Mouse (Mus musculus): ENCODE results near the gene Hcrt. TPM values are rescaled to one million over a fixed set of nuclear protein-coding genes. Genes with fewer than 3 reads are reported as not detected.

Hcrt gene
- total and polyA plus RNA-seq, 2 experiments from 2014 or later, result not detected

DNA sequence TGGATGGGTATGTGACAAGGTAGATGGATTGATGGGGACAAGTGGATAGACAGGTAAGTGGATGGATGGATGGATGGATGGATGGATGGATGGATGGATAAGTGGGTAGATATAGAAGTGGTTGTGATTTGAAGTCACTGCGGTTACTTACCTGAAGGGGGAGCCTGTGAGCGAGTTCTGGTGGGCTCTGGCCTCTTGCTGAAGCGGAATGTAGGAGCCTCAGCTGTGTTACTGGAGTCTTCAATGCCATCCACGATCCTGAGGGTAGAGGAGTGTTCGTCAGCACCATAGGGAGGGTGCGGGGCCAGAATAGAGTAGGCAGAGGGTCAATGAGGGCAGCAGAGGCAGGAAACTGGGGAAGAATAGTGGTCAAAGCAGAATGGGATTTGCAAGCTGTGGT is 17.6 kb downstream of the Hcrt start:
- Histone ChIP-seq H3K27ac (ENCODE audit: low read depth) (no peak overlapping the region), H3K36me3 (replicated peaks; ENCODE audit: control insufficient read depth, insufficient read depth, low read length) (no peaks in the 10 kb centered on the region), H3K4me3 (ENCODE audit: low read depth, low read length) (no peak overlapping the region), H3K4me1 (ENCODE audit: control insufficient read depth, insufficient read depth) (no peaks in the 10 kb centered on the region), H3K27me3 (ENCODE audit: control insufficient read depth, insufficient read depth, low read length) (peaks cover 24% of the 10 kb centered on the region), H3K9ac (replicated peaks; ENCODE audit: low read depth, low read length) (no peak overlapping the region), H3K4me2 (ENCODE audit: low read depth, low read length) (no peak overlapping the region), H3K9me3 (replicated peaks; ENCODE audit: control insufficient read depth, low read length) (no peaks in the 10 kb centered on the region)
- ATAC-seq (ENCODE audit: insufficient read depth, low read depth) (peak; percentile 27; the same call in 1 of the 2 replicates), DNase-seq (ENCODE audit: low spot score) (no peak)
- no peak for TF ChIP-seq EP300 (IDR thresholded peaks at IDR 0.05; ENCODE audit: low read depth)
- TF ChIP-seq CTCF (IDR thresholded peaks at IDR 0.05; ENCODE audit: low read depth), result peak; percentile 60
- WGBS, result 11% methylated on average over 6 of the region's 6 CpGs

DNA sequence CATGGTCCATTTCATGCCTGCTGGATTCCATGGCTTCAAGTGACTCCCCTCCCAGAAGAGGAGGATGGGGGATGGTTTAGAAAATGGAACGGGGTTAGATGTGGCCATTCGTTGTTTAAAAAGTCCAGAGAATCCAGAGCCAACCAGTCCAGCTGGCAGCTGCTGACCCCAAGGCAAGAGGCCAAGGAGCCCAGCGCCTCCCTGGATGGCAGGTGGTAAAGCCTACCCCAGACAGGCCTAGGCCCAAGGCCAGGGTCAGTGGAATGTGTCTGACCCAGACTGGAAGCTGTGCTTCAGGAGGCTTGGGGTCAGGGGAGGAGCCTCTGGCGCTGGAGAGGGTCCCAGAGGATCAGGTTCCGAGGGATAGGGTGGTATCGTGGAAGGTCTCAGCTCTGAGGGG is 21.4 kb downstream of the Hcrt start:
- Histone ChIP-seq H3K36me3 (replicated peaks; ENCODE audit: control insufficient read depth, insufficient read depth, low read length) (no peaks in the 10 kb centered on the region), H3K4me1 (ENCODE audit: control insufficient read depth, insufficient read depth) (peaks cover 11% of the 10 kb centered on the region), H3K4me3 (ENCODE audit: low read depth, low read length) (no peak overlapping the region), H3K4me2 (ENCODE audit: low read depth, low read length) (no peak overlapping the region), H3K27ac (ENCODE audit: low read depth) (no peak overlapping the region), H3K9ac (replicated peaks; ENCODE audit: low read depth, low read length) (no peak overlapping the region), H3K9me3 (replicated peaks; ENCODE audit: control insufficient read depth, low read length) (no peaks in the 10 kb centered on the region), H3K27me3 (ENCODE audit: control insufficient read depth, insufficient read depth, low read length) (0 out of 2 replicates have a peak, but pooled peaks cover 4% of the 10 kb centered on the region)
- ATAC-seq (ENCODE audit: insufficient read depth, low read depth) (no peak), DNase-seq (ENCODE audit: low spot score) (no peak)
- TF ChIP-seq CTCF (IDR thresholded peaks at IDR 0.05; ENCODE audit: low read depth) (no peak), EP300 (IDR thresholded peaks at IDR 0.05; ENCODE audit: low read depth) (no peak)
- 56% methylated on average over 6 of the region's 6 CpGs for WGBS

DNA sequence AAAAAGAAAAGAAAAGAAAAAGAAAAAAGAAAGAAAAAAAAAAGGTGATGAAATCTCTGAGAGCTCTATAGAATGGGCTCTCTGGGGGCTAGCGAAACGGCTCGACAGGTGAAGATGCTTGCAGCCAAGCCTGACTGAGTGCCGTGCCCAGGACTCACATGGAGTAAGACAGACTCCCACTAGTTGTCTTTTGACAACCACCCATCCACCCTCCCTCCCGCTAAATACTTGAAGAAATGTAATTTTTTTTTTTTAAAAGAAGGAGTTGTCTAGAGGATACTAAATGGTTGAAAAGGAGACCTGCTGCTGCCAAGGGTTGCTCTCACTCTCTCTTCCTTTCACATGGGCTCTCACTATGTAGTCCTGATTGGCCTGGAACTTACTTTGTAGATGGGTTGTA is 24.0 kb downstream of the Hcrt start:
- peak overlapping the region; percentile 82 for H3K4me3 ChIP-seq (ENCODE audit: low read depth, low read length)
- 18% methylated on average over 5 of the region's 5 CpGs for WGBS
- H3K9me3 ChIP-seq (replicated peaks; ENCODE audit: control insufficient read depth, low read length), result no peaks in the 10 kb centered on the region

DNA sequence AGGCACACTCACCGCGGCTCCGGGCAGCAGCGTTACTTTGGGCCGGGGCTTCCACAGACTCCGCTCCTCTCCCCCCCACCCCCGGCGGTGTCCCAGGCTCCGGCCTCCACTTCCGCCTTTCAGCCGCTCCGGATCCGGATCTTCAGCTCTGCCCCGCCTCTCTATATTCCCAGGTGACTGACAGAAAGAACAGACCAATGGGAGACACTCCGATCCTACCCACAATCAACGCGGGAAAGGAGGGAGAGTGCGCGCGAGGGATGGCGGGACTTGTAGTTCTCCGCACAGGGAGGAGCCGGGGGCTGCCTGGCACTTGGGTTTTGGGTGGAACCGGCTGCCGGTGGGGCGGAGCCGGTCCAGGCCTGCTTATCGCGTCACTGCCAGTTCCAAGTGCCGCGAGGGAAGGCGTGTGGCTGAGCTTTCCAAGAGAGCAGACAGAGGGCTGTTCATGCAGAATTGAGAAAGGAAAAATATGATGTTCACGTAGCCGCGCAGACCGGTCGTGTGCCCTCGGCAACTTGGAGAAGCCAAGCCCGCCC is 24.6 kb downstream of the Hcrt start, which contains the start of gene Rab5c:
Gene Rab5c (minus strand): TSS at position 150 of the 539 bp plus-strand sequence.
- TF ChIP-seq CTCF (IDR thresholded peaks at IDR 0.05; ENCODE audit: low read depth) (no peak), EP300 (IDR thresholded peaks at IDR 0.05; ENCODE audit: low read depth) (no peak)
- Histone ChIP-seq H3K27me3 (ENCODE audit: control insufficient read depth, insufficient read depth, low read length) (no peaks in the 10 kb centered on the region), H3K4me2 (ENCODE audit: low read depth, low read length) (peak within 1 kb of the TSS; percentile 85), H3K27ac (ENCODE audit: low read depth) (peak within 1 kb of the TSS; percentile 76), H3K9ac (replicated peaks; ENCODE audit: low read depth, low read length) (peak within 1 kb of the TSS; percentile 91), H3K4me3 (ENCODE audit: low read depth, low read length) (peak within 1 kb of the TSS; percentile 82), H3K36me3 (replicated peaks; ENCODE audit: control insufficient read depth, insufficient read depth, low read length) (peaks cover 7% of the 10 kb centered on the region; the same call in 1 of the 2 replicates), H3K9me3 (replicated peaks; ENCODE audit: control insufficient read depth, low read length) (no peaks in the 10 kb centered on the region), H3K4me1 (ENCODE audit: control insufficient read depth, insufficient read depth) (peaks cover 21% of the 10 kb centered on the region)
- under 1% methylated on average over 39 of the region's 39 CpGs for WGBS
- ATAC-seq (ENCODE audit: insufficient read depth, low read depth) (peak; percentile 99), DNase-seq (ENCODE audit: low spot score) (peak; percentile 99)

More for the DNA sequence above, 24.0 kb downstream of the Hcrt start:
- TF ChIP-seq EP300 (IDR thresholded peaks at IDR 0.05; ENCODE audit: low read depth) (no peak), CTCF (IDR thresholded peaks at IDR 0.05; ENCODE audit: low read depth) (no peak)
- ATAC-seq (ENCODE audit: insufficient read depth, low read depth) (no peak), DNase-seq (ENCODE audit: low spot score) (no peak)
- Histone ChIP-seq H3K27ac (ENCODE audit: low read depth) (no peak overlapping the region), H3K9ac (replicated peaks; ENCODE audit: low read depth, low read length) (peak overlapping the region; percentile 46; the same call in 1 of the 2 replicates), H3K36me3 (replicated peaks; ENCODE audit: control insufficient read depth, insufficient read depth, low read length) (peaks cover 1% of the 10 kb centered on the region; the same call in 1 of the 2 replicates), H3K4me2 (ENCODE audit: low read depth, low read length) (peak overlapping the region; percentile 64), H3K4me1 (ENCODE audit: control insufficient read depth, insufficient read depth) (peaks cover 21% of the 10 kb centered on the region), H3K27me3 (ENCODE audit: control insufficient read depth, insufficient read depth, low read length) (no peaks in the 10 kb centered on the region)

DNA sequence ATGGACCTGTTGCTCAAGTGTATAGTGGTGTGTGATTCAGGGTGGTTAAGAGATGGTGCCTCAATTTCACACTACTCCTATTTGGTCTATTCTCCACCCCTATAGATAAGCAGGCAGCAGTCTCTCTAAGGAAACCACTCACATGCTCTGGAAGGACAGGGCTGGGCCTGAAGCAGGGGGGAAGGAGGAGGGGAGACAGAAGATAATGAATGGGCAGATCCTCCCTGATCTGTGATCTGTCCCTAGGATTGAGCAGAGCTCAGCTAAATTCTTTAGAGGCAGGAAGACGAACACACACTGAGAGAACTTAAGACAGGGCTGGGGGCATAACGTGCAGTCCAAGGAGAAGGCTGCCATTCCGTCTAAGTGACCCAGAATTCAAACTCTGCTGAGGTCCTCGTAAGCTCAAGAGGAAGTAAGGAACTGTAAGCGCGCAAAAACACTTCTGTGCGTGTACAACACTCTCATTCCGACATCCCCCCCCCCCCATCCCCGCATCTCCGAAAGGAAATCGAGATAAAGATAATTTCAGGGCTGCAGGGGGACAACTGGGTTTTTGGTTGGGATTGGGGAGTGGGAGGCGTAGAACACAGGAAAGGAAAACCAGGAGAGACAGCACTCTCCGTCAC is 25.5 kb downstream of the Hcrt start:
- ATAC-seq (ENCODE audit: insufficient read depth, low read depth) (no peak), DNase-seq (ENCODE audit: low spot score) (no peak)
- Histone ChIP-seq H3K4me2 (ENCODE audit: low read depth, low read length) (peak overlapping the region; percentile 85), H3K9me3 (replicated peaks; ENCODE audit: control insufficient read depth, low read length) (no peaks in the 10 kb centered on the region), H3K27me3 (ENCODE audit: control insufficient read depth, insufficient read depth, low read length) (no peaks in the 10 kb centered on the region), H3K27ac (ENCODE audit: low read depth) (peak overlapping the region; percentile 76), H3K4me1 (ENCODE audit: control insufficient read depth, insufficient read depth) (peaks cover 21% of the 10 kb centered on the region), H3K36me3 (replicated peaks; ENCODE audit: control insufficient read depth, insufficient read depth, low read length) (peaks cover 15% of the 10 kb centered on the region), H3K4me3 (ENCODE audit: low read depth, low read length) (peak overlapping the region; percentile 82), H3K9ac (replicated peaks; ENCODE audit: low read depth, low read length) (peak overlapping the region; percentile 91)
- no peak for TF ChIP-seq CTCF (IDR thresholded peaks at IDR 0.05; ENCODE audit: low read depth)
- TF ChIP-seq EP300 (IDR thresholded peaks at IDR 0.05; ENCODE audit: low read depth), result no peak
- WGBS, result under 1% methylated on average over 13 of the region's 13 CpGs
